Mouse (Mus musculus) embryonic facial prominence, embryonic 15.5 days (tissue): ENCODE results near the gene Mmrn2. TPM values are rescaled to one million over a fixed set of nuclear protein-coding genes. Genes with fewer than 3 reads are reported as not detected.

Experiments
- ATAC-seq: fragments of 200-750 bp; cut with Nextera tagmentation; 2 replicates; pipeline ENCODE4 v1.8.0; 2017; ENCODE audit warnings: low read depth, moderate TSS enrichment; ENCODE audit not compliant: insufficient number of reproducible peaks, low FRiP score, low TSS enrichment
- H3K27ac ChIP-seq: fragments of 300-500 bp; sonication (generic); replicated peaks from 2 replicates; pipeline ENCODE4 v1.5.1; 2015; ENCODE audit warnings: mild to moderate bottlenecking, inconsistent platforms
- H3K27me3 ChIP-seq: fragments of 300-500 bp; sonication (generic); 2 replicates; pipeline ENCODE4 v1.6.1; 2015; ENCODE audit warnings: inconsistent platforms
- H3K36me3 ChIP-seq: fragments of 300-500 bp; sonication (generic); 2 replicates; pipeline ENCODE4 v1.6.1; 2015; ENCODE audit warnings: mild to moderate bottlenecking, inconsistent platforms
- H3K4me1 ChIP-seq: fragments of 300-500 bp; sonication (generic); 2 replicates; pipeline ENCODE4 v1.6.1; 2015; ENCODE audit warnings: inconsistent platforms
- H3K4me2 ChIP-seq: fragments of 300-500 bp; sonication (generic); replicated peaks from 2 replicates; pipeline ENCODE4 v1.6.1; 2015; ENCODE audit warnings: mild to moderate bottlenecking, inconsistent platforms
- H3K4me3 ChIP-seq: fragments of 300-500 bp; sonication (generic); replicated peaks from 2 replicates; pipeline ENCODE4 v1.5.1; 2015; ENCODE audit warnings: mild to moderate bottlenecking, inconsistent platforms
- H3K9ac ChIP-seq: fragments of 300-500 bp; sonication (generic); 2 replicates; pipeline ENCODE4 v1.6.1; 2015; ENCODE audit warnings: inconsistent platforms
- H3K9me3 ChIP-seq: fragments of 300-500 bp; sonication (generic); replicated peaks from 2 replicates; pipeline ENCODE4 v1.6.1; 2016; ENCODE audit warnings: inconsistent platforms
- WGBS: fragments of 180-500 bp; shearing (Covaris S2); methylation state at CpG from one replicate; pipeline ENCODE4 v1.1.7; 2015; 5-methylcytosine and 5-hydroxymethylcytosine counted together
- polyA plus RNA-seq: library from polyadenylated mRNA; unstranded; fragments of >200 nt; fragmentation: Nextera tagmentation; extraction: Ambion mirVana; gene quantifications from 2 replicates; pipeline ENCODE4 v1.2.1, GENCODE M21; 2015

Mmrn2 gene
- polyA plus RNA-seq, 1 experiment from 2014 or later: 8.8 TPM

DNA sequence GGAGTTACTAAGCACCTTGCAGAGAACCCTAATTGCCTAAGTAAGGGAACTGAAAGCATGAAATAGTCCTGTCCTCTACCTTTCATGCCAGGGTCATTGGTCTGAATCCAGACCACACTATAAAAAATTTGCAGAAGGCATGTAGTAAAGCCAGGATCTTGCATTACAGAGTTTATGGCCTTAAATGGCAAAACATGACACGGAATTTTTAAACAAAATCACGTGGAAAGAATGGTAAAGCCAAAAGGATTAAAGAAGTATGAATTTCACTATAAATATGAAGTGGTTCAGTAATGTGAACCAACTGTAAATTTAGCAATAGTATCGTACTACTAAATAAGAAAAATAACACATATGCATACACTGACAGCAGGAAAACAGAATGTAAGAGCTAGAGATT is 70.1 kb downstream of the Mmrn2 start:
- 33% methylated on average over 3 of the region's 3 CpGs for WGBS
- H3K9me3 ChIP-seq: no peaks in the 10 kb centered on the region
- peaks cover 17% of the 10 kb centered on the region for H3K4me1 ChIP-seq
- H3K27me3 ChIP-seq: no peaks in the 10 kb centered on the region
- ATAC-seq: no peak
- no peak overlapping the region for H3K4me3 ChIP-seq
- no peak overlapping the region for H3K9ac ChIP-seq
- H3K4me2 ChIP-seq: no peak overlapping the region
- H3K36me3 ChIP-seq: peaks cover 20% of the 10 kb centered on the region
- H3K27ac ChIP-seq: peak overlapping the region; percentile 63

- no peak overlapping the region for H3K4me2 ChIP-seq
- no peaks in the 10 kb centered on the region for H3K9me3 ChIP-seq
- H3K27me3 ChIP-seq: no peaks in the 10 kb centered on the region
- H3K27ac ChIP-seq: no peak overlapping the region
- WGBS: 97% methylated on average over 6 of the region's 6 CpGs
- peaks cover 17% of the 10 kb centered on the region for H3K4me1 ChIP-seq
- no peak for ATAC-seq
- H3K9ac ChIP-seq: no peak overlapping the region
- no peak overlapping the region for H3K4me3 ChIP-seq
- peaks cover 14% of the 10 kb centered on the region for H3K36me3 ChIP-seq
Measured at GRCm38 (mm10) chr14:34446624-34447023, 71.4 kb downstream of the Mmrn2 start.

- ATAC-seq: no peak
- Histone ChIP-seq H3K4me2 (no peak overlapping the region), H3K27ac (no peak overlapping the region), H3K4me1 (peaks cover 17% of the 10 kb centered on the region), H3K36me3 (peaks cover 13% of the 10 kb centered on the region), H3K27me3 (no peaks in the 10 kb centered on the region), H3K4me3 (no peak overlapping the region), H3K9me3 (no peaks in the 10 kb centered on the region), H3K9ac (no peak overlapping the region)
- WGBS: 75% methylated on average over 4 of the region's 4 CpGs
Measured at GRCm38 (mm10) chr14:34447659-34448058, 72.4 kb downstream of the Mmrn2 start.

GRCm38 (mm10) chr14:34448398-34448797 is 73.1 kb downstream of the Mmrn2 start:
- no peak overlapping the region for H3K4me2 ChIP-seq
- H3K4me3 ChIP-seq: no peak overlapping the region
- H3K27ac ChIP-seq: no peak overlapping the region
- H3K9me3 ChIP-seq: no peaks in the 10 kb centered on the region
- no peak for ATAC-seq
- no peak overlapping the region for H3K9ac ChIP-seq
- no peaks in the 10 kb centered on the region for H3K27me3 ChIP-seq
- H3K4me1 ChIP-seq: peaks cover 17% of the 10 kb centered on the region
- peaks cover 10% of the 10 kb centered on the region for H3K36me3 ChIP-seq

- 58% methylated on average over 9 of the region's 9 CpGs for WGBS
- no peak for ATAC-seq
- Histone ChIP-seq H3K27ac (no peak overlapping the region), H3K27me3 (no peaks in the 10 kb centered on the region), H3K4me3 (no peak overlapping the region), H3K4me2 (no peak overlapping the region), H3K9ac (no peak overlapping the region), H3K4me1 (peaks cover 14% of the 10 kb centered on the region), H3K9me3 (no peaks in the 10 kb centered on the region), H3K36me3 (peaks cover 10% of the 10 kb centered on the region)
Measured at GRCm38 (mm10) chr14:34449807-34450206, 74.5 kb downstream of the Mmrn2 start.

- Histone ChIP-seq H3K4me2 (no peak overlapping the region), H3K4me1 (peaks cover 9% of the 10 kb centered on the region), H3K9ac (no peak overlapping the region), H3K27me3 (no peaks in the 10 kb centered on the region), H3K36me3 (peaks cover 10% of the 10 kb centered on the region), H3K27ac (no peak overlapping the region), H3K9me3 (no peaks in the 10 kb centered on the region), H3K4me3 (no peak overlapping the region)
- 88% methylated on average over 5 of the region's 5 CpGs for WGBS
- no peak for ATAC-seq
Measured at GRCm38 (mm10) chr14:34450451-34450850, 75.2 kb downstream of the Mmrn2 start.

DNA sequence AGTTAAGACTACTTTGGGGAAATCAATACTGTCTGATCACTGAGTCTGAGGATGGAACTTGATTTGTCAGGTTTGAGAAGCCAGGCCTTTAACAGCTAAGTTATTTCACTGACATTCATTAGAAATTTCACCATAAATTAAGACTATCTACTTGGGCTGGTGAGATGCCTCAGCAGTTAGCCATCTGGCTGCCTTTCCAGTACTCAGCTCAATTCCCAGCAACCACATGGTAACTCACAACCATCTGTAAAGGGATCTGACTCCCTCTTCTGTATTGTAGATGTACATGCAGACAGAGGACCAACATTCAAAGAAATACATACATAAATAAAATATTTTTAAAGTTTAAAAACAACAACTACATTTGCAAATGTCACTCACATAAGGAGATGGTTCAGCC is 76.6 kb downstream of the Mmrn2 start:
- H3K9ac ChIP-seq: no peak overlapping the region
- no peaks in the 10 kb centered on the region for H3K27me3 ChIP-seq
- H3K27ac ChIP-seq: no peak overlapping the region
- ATAC-seq: no peak
- no peaks in the 10 kb centered on the region for H3K9me3 ChIP-seq
- H3K36me3 ChIP-seq: peaks cover 6% of the 10 kb centered on the region; the same call in 1 of the 2 replicates
- H3K4me3 ChIP-seq: no peak overlapping the region
- no peak overlapping the region for H3K4me2 ChIP-seq
- H3K4me1 ChIP-seq: peaks cover 7% of the 10 kb centered on the region

DNA sequence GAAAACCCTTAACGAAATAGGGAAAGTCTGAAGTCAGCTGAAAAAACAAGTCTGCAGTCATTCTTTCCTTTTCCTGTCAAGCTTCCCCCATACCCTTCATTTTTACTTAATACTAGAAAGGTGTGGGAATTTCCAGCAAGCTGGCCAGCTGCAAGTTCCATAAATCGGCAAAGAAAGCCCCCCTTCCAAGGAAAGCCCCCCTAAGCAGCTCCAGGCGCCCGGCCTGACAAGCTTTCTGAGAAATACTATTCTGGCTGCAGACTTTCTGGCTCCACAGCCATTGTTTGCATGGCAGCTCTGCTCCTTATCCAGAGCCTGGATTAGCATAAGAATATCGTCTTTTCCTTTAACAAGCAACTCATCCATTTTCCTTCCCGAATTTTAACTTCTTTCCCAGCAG is 78.4 kb downstream of the Mmrn2 start:
- Histone ChIP-seq H3K36me3 (0 out of 2 replicates have a peak, but pooled peaks cover 10% of the 10 kb centered on the region), H3K4me3 (no peak overlapping the region), H3K4me2 (no peak overlapping the region), H3K27me3 (no peaks in the 10 kb centered on the region), H3K9me3 (no peaks in the 10 kb centered on the region), H3K4me1 (peaks cover 7% of the 10 kb centered on the region), H3K27ac (peak overlapping the region; percentile 60; the same call in 1 of the 2 replicates), H3K9ac (no peak overlapping the region)
- no peak for ATAC-seq
- 13% methylated on average over 6 of the region's 6 CpGs for WGBS

Other genes with a start within 250 kb of the Mmrn2 start
- gene Npy4r, start 223.0 kb upstream of the Mmrn2 start, polyA plus RNA-seq: 0.22 and 0.35 TPM in 2 replicates
- gene Gprin2, start 173.8 kb upstream of the Mmrn2 start, polyA plus RNA-seq: 1.8 and 2.0 TPM in 2 replicates
- gene Syt15, start 155.9 kb upstream of the Mmrn2 start, polyA plus RNA-seq: 1.2 TPM in 2 replicates
- gene Shld2, start 65.0 kb upstream of the Mmrn2 start, polyA plus RNA-seq: 12.2 and 13.1 TPM in 2 replicates
- 73.8 and 74.1 TPM in 2 replicates for gene Glud1, start 64.7 kb upstream of the Mmrn2 start, polyA plus RNA-seq
- gene Fam25c, start 20.0 kb upstream of the Mmrn2 start, polyA plus RNA-seq: 154 and 196 TPM in 2 replicates
- 3.4 and 6.3 TPM in 2 replicates for gene Sncg, start 676 bp upstream of the Mmrn2 start, polyA plus RNA-seq
- 51.0 and 54.2 TPM in 2 replicates for gene Bmpr1a, start 127.9 kb downstream of the Mmrn2 start, polyA plus RNA-seq
- gene 9230112D13Rik, start 147.3 kb downstream of the Mmrn2 start, polyA plus RNA-seq: not detected in 2 replicates
- gene Ldb3, start 213.2 kb downstream of the Mmrn2 start, polyA plus RNA-seq: 25.9 and 33.6 TPM in 2 replicates
- 0.45 and 0.46 TPM in 2 replicates for gene Opn4, start 224.7 kb downstream of the Mmrn2 start, polyA plus RNA-seq